8 mouse cellular contexts compared by ENCODE assay signal in genomic region chr3:142710360-142711007, GRCm38 (mm10). TPM values are rescaled to one million over a fixed set of nuclear protein-coding genes. Genes with fewer than 3 reads are reported as not detected.
DNase-seq lines count a peak whose midpoint lies in the region; ATAC-seq and TF ChIP-seq lines count a peak whose summit lies in the region.

No protein-coding gene starts in this region.

- no peak overlapping the region for H3K9ac ChIP-seq in ES-E14 (ENCODE audit: insufficient read depth, low read depth, low read length, poor library complexity, severe bottlenecking)
- no peak overlapping the region for H3K9ac ChIP-seq in heart, postnatal 0 days (replicated peaks; ENCODE audit: low read depth, low read length)

- no peak for TF ChIP-seq EP300 in heart, postnatal 0 days (IDR thresholded peaks at IDR 0.05; ENCODE audit: low read depth)

- peaks cover 5% of the 10 kb centered on the region; the same call in 1 of the 2 replicates for H3K36me3 ChIP-seq in ES-E14 (ENCODE audit: control insufficient read depth, insufficient read depth, low read length, poor library complexity, severe bottlenecking)
- no peaks in the 10 kb centered on the region for H3K36me3 ChIP-seq in heart, postnatal 0 days (replicated peaks; ENCODE audit: control insufficient read depth, insufficient read depth, low read length)

- H3K27me3 ChIP-seq in heart, postnatal 0 days (ENCODE audit: control insufficient read depth, insufficient read depth, low read length): no peaks in the 10 kb centered on the region

- peak; percentile 18 to 52 for DNase-seq in cerebellum, postnatal 25 days
- DNase-seq in cerebellum, adult 9-11 months: no peak
- peak; percentile 39 for DNase-seq in ES-E14 (ENCODE audit: low read depth, low spot score)
- DNase-seq in embryo, embryonic 10 days (ENCODE audit: low spot score): peak; percentile 69
- DNase-seq in heart, postnatal 0 days (ENCODE audit: low spot score): peak; percentile 66
- DNase-seq in large intestine, adult 2 months (ENCODE audit: low read depth, low spot score): peak; percentile 28
- DNase-seq in lung, postnatal 25 days (ENCODE audit: low spot score): peak; percentile 45
- DNase-seq in right cerebral cortex, postnatal 4 days: peak; percentile 68

- H3K4me2 ChIP-seq in heart, postnatal 0 days (ENCODE audit: low read depth, low read length): peak overlapping the region; percentile 44

- peak; percentile 60; the same call in 1 of the 2 replicates for ATAC-seq in heart, postnatal 0 days (ENCODE audit: insufficient read depth, low read depth)

- no peak overlapping the region for H3K27ac ChIP-seq in ES-E14 (ENCODE audit: insufficient read depth, low read depth, low read length, poor library complexity, severe bottlenecking)
- H3K27ac ChIP-seq in heart, postnatal 0 days (ENCODE audit: low read depth): no peak overlapping the region

- WGBS in heart, postnatal 0 days: 11% methylated on average over 10 of the region's 10 CpGs
- 14% methylated on average over 10 of the region's 10 CpGs for WGBS in large intestine, adult 2 months

- in situ Hi-C loops in ES-E14 (cut with MboI; ENCODE audit: low sequenced_read_pairs in 2 of 2, unreplicated experiment in 2 of 2): loop anchor here in 1 of 2 experiments (25.0 kb wide), 1 partner anchor 223 kb away; the partner anchor contains the start of gene Gbp5

- no peaks in the 10 kb centered on the region for H3K9me3 ChIP-seq in ES-E14 (ENCODE audit: control insufficient read depth, insufficient read depth, low read depth, low read length)
- H3K9me3 ChIP-seq in heart, postnatal 0 days (replicated peaks; ENCODE audit: control insufficient read depth, low read length): 0 out of 2 replicates have a peak, but pooled peaks cover under 1% of the 10 kb centered on the region

- no peak overlapping the region for H3K4me3 ChIP-seq in ES-E14 (ENCODE audit: insufficient read depth in 1 of 2, low read depth in 1 of 2, low read length in 2 of 2, poor library complexity in 1 of 2, severe bottlenecking in 1 of 2)
- 0 out of 2 replicates have a peak overlapping the region, but pooled peaks have one; percentile 16 for H3K4me3 ChIP-seq in heart, postnatal 0 days (ENCODE audit: low read depth, low read length)

- peak; percentile 74 for TF ChIP-seq CTCF in heart, postnatal 0 days (IDR thresholded peaks at IDR 0.05; ENCODE audit: low read depth)

- peaks cover 0 to 7% of the 10 kb centered on the region in 2 experiments; a peak in 2 of 4 replicates for H3K4me1 ChIP-seq in ES-E14 (ENCODE audit: control insufficient read depth in 2 of 2, insufficient read depth in 2 of 2, low read length in 2 of 2, poor library complexity in 1 of 2)
- peaks cover 3% of the 10 kb centered on the region; the same call in 1 of the 2 replicates for H3K4me1 ChIP-seq in heart, postnatal 0 days (ENCODE audit: control insufficient read depth, insufficient read depth)

TF ChIP-seq in ES-E14, 5 proteins besides CTCF, POLR2A, EP300 and RAD21:
- TF ChIP-seq ZNF384 (IDR thresholded peaks at IDR 0.05; ENCODE audit: low read depth, low read length) (no peak), MAFK (IDR thresholded peaks at IDR 0.05; ENCODE audit: insufficient read depth, low read depth, low read length) (no peak), ZC3H11A (IDR thresholded peaks at IDR 0.05; ENCODE audit: borderline replicate concordance, low read depth, low read length) (no peak), CHD2 (IDR thresholded peaks at IDR 0.05; ENCODE audit: low read depth, low read length) (no peak), HCFC1 (IDR thresholded peaks at IDR 0.05; ENCODE audit: borderline replicate concordance, insufficient read depth, low read length) (no peak)

RNA-seq across cellular contexts. Expression of gene Kyat3, which starts 9.6 kb away (rescaled TPM):
- 8.2 and 11.7 TPM in 2 replicates for total RNA-seq in ES-E14 (2012; rRNA removed)
- 19.5 and 21.6 TPM in 2 replicates for total RNA-seq in heart, postnatal 0 days (2014; rRNA removed; ENCODE audit: low replicate concordance)
- 11.2 and 12.8 TPM in 2 replicates for polyA plus RNA-seq in heart, postnatal 0 days (2015; fragmentation: Nextera tagmentation; extraction: Ambion mirVana)
- polyA plus RNA-seq in large intestine, adult 2 months (2012; rRNA removed): 2.0 and 2.2 TPM in 2 replicates

RNA-seq across cellular contexts. Expression of gene Gtf2b, which starts 54.4 kb away (rescaled TPM):
- 27.7 and 45.6 TPM in 2 replicates for total RNA-seq in ES-E14 (2012; rRNA removed)
- 32.1 and 48.4 TPM in 2 replicates for total RNA-seq in heart, postnatal 0 days (2014; rRNA removed; ENCODE audit: low replicate concordance)
- polyA plus RNA-seq in heart, postnatal 0 days (2015; fragmentation: Nextera tagmentation; extraction: Ambion mirVana): 58.2 and 63.7 TPM in 2 replicates
- 32.7 and 43.3 TPM in 2 replicates for polyA plus RNA-seq in large intestine, adult 2 months (2012; rRNA removed)
